Mouse (Mus musculus): ENCODE results near the gene Gins2.

- TF ChIP-seq POLR2A (IDR thresholded peaks at IDR 0.05; ENCODE audit: control insufficient read depth in 1 of 2, insufficient read depth in 1 of 2, low read depth in 1 of 2, low read length in 2 of 2, poor library complexity in 1 of 2) (no peak; a peak in 1 of 4 replicates), NELFE (IDR thresholded peaks at IDR 0.05; ENCODE audit: low read depth, low read length) (no peak), ZKSCAN1 (IDR thresholded peaks at IDR 0.05; ENCODE audit: low read depth, low read length) (no peak), EP300 (IDR thresholded peaks at IDR 0.05; ENCODE audit: low read depth in 1 of 2, low read length in 2 of 2) (peak in 1 of 2 experiments; percentile 47; a peak in 1 of 4 replicates)
These were observed 51.2 kb downstream of the Gins2 start for GRCm38 (mm10) chr8:120537818-120538396.
